Mouse (Mus musculus) urinary bladder, postnatal 0 days (tissue): ENCODE measurements around the gene Anks4b. TPM values are rescaled to one million over a fixed set of nuclear protein-coding genes. Genes with fewer than 3 reads are reported as not detected.

Experiments used
- polyA plus RNA-seq: library from polyadenylated mRNA; unstranded; fragments of >200 nt; fragmentation: Nextera tagmentation; extraction: Ambion mirVana; gene quantifications from 2 replicates; pipeline ENCODE4 v1.2.1, GENCODE M21; 2015

Anks4b gene
- polyA plus RNA-seq = not detected in 2 replicates

GRCm38 (mm10) chr7:120173603-120174244 lies at the start of gene Anks4b:
TSS of gene Anks4b (plus strand) at chr7:120173858.

GRCm38 (mm10) chr7:120145191-120145590 lies 28.5 kb upstream of the Anks4b start, which contains the start of gene Zp2:
TSS of gene Zp2 (minus strand) at chr7:120145291.

GRCm38 (mm10) chr7:120201771-120202170 lies 28.1 kb downstream of the Anks4b start, which contains the start of gene Crym:
TSS of gene Crym (minus strand) at chr7:120202111.

GRCm38 (mm10) chr7:120203789-120204188 lies 30.1 kb downstream of the Anks4b start, which contains the start of gene Abca14:
TSS of gene Abca14 (plus strand) at chr7:120203961.

Other genes with a start within 250 kb of the Anks4b start
- gene Dnah3, start 78.6 kb upstream of the Anks4b start, polyA plus RNA-seq = not detected in 2 replicates
- gene Tmem159, start 71.5 kb upstream of the Anks4b start, polyA plus RNA-seq = 184 and 186 TPM in 2 replicates
- not detected in 2 replicates for gene Zp2, start 28.6 kb upstream of the Anks4b start, polyA plus RNA-seq
- gene Crym, start 28.3 kb downstream of the Anks4b start, polyA plus RNA-seq = 3.0 and 3.9 TPM in 2 replicates
- not detected in 2 replicates for gene Abca14, start 30.1 kb downstream of the Anks4b start, polyA plus RNA-seq
- not detected in 2 replicates for gene Abca15, start 154.8 kb downstream of the Anks4b start, polyA plus RNA-seq
- gene Abca16, start 235.8 kb downstream of the Anks4b start, polyA plus RNA-seq = not detected in 2 replicates